Mouse (Mus musculus): ENCODE measurements around the gene Abt1. TPM values are rescaled to one million over a fixed set of nuclear protein-coding genes. Genes with fewer than 3 reads are reported as not detected.

Abt1 gene
- polyA plus RNA-seq, 1 experiment from 2014 or later = 10.1 TPM

GRCm38 (mm10) chr13:23427401-23427910, 3.8 kb upstream of the Abt1 start:
- no peak overlapping the region for H3K27ac ChIP-seq (ENCODE audit: low read depth, low read length)
- no peaks in the 10 kb centered on the region for H3K27me3 ChIP-seq (replicated peaks; ENCODE audit: control insufficient read depth, insufficient read depth, low read length)
- H3K4me3 ChIP-seq (ENCODE audit: low read length) = no peak overlapping the region
- H3K9ac ChIP-seq (ENCODE audit: low read depth, low read length) = no peak overlapping the region
- no peaks in the 10 kb centered on the region for H3K36me3 ChIP-seq (ENCODE audit: control insufficient read depth, insufficient read depth, low read length)
- no peak for ATAC-seq
- H3K4me1 ChIP-seq (ENCODE audit: control insufficient read depth, insufficient read depth, low read depth, low read length) = peaks cover 19% of the 10 kb centered on the region
- WGBS = 68% methylated on average over 10 of the region's 10 CpGs
- no peaks in the 10 kb centered on the region for H3K9me3 ChIP-seq (ENCODE audit: control insufficient read depth, low read length)
- H3K4me2 ChIP-seq (ENCODE audit: low read length) = no peak overlapping the region

- Histone ChIP-seq H3K36me3 (ENCODE audit: control insufficient read depth, insufficient read depth, low read length) (peaks cover 3% of the 10 kb centered on the region), H3K4me3 (ENCODE audit: low read length) (no peak overlapping the region), H3K27ac (ENCODE audit: low read depth, low read length) (no peak overlapping the region), H3K27me3 (replicated peaks; ENCODE audit: control insufficient read depth, insufficient read depth, low read length) (no peaks in the 10 kb centered on the region), H3K9me3 (ENCODE audit: control insufficient read depth, low read length) (no peaks in the 10 kb centered on the region), H3K4me2 (ENCODE audit: low read length) (no peak overlapping the region), H3K9ac (ENCODE audit: low read depth, low read length) (no peak overlapping the region), H3K4me1 (ENCODE audit: control insufficient read depth, insufficient read depth, low read depth, low read length) (peaks cover 21% of the 10 kb centered on the region)
- 17% methylated on average over 14 of the region's 14 CpGs for WGBS
- no peak for ATAC-seq
Observed at GRCm38 (mm10) chr13:23426922-23427321, 3.3 kb upstream of the Abt1 start.

- Histone ChIP-seq H3K4me3 (ENCODE audit: low read length) (no peak overlapping the region), H3K4me2 (ENCODE audit: low read length) (no peak overlapping the region), H3K9ac (ENCODE audit: low read depth, low read length) (no peak overlapping the region), H3K4me1 (ENCODE audit: control insufficient read depth, insufficient read depth, low read depth, low read length) (peaks cover 21% of the 10 kb centered on the region), H3K36me3 (ENCODE audit: control insufficient read depth, insufficient read depth, low read length) (peaks cover 9% of the 10 kb centered on the region), H3K9me3 (ENCODE audit: control insufficient read depth, low read length) (no peaks in the 10 kb centered on the region), H3K27me3 (replicated peaks; ENCODE audit: control insufficient read depth, insufficient read depth, low read length) (no peaks in the 10 kb centered on the region), H3K27ac (ENCODE audit: low read depth, low read length) (no peak overlapping the region)
- ATAC-seq = no peak
- 16% methylated on average over 8 of the region's 8 CpGs for WGBS
Observed at GRCm38 (mm10) chr13:23426335-23426734, 2.7 kb upstream of the Abt1 start.

- H3K36me3 ChIP-seq (ENCODE audit: control insufficient read depth, insufficient read depth, low read length) = peaks cover 11% of the 10 kb centered on the region
- H3K4me3 ChIP-seq (ENCODE audit: low read length) = no peak overlapping the region; the same call in 1 of the 2 replicates
- no peak for ATAC-seq
- WGBS = 6% methylated on average over 9 of the region's 9 CpGs
- H3K9me3 ChIP-seq (ENCODE audit: control insufficient read depth, low read length) = no peaks in the 10 kb centered on the region
- H3K27ac ChIP-seq (ENCODE audit: low read depth, low read length) = no peak overlapping the region
- no peaks in the 10 kb centered on the region for H3K27me3 ChIP-seq (replicated peaks; ENCODE audit: control insufficient read depth, insufficient read depth, low read length)
- H3K9ac ChIP-seq (ENCODE audit: low read depth, low read length) = no peak overlapping the region
- peaks cover 21% of the 10 kb centered on the region for H3K4me1 ChIP-seq (ENCODE audit: control insufficient read depth, insufficient read depth, low read depth, low read length)
- peak overlapping the region; percentile 92 for H3K4me2 ChIP-seq (ENCODE audit: low read length)
Observed at GRCm38 (mm10) chr13:23425505-23425904, 1.8 kb upstream of the Abt1 start.

GRCm38 (mm10) chr13:23424494-23425325, 1.0 kb upstream of the Abt1 start:
- H3K27ac ChIP-seq (ENCODE audit: low read depth, low read length) = peak overlapping the region; percentile 48; the same call in 1 of the 2 replicates
- peak overlapping the region; percentile 92 for H3K4me2 ChIP-seq (ENCODE audit: low read length)
- ATAC-seq = peak; percentile 67
- H3K4me3 ChIP-seq (ENCODE audit: low read length) = peak overlapping the region; percentile 91
- 2% methylated on average over 25 of the region's 25 CpGs for WGBS
- H3K27me3 ChIP-seq (replicated peaks; ENCODE audit: control insufficient read depth, insufficient read depth, low read length) = no peaks in the 10 kb centered on the region
- H3K36me3 ChIP-seq (ENCODE audit: control insufficient read depth, insufficient read depth, low read length) = peaks cover 14% of the 10 kb centered on the region
- H3K9me3 ChIP-seq (ENCODE audit: control insufficient read depth, low read length) = no peaks in the 10 kb centered on the region
- peaks cover 15% of the 10 kb centered on the region for H3K4me1 ChIP-seq (ENCODE audit: control insufficient read depth, insufficient read depth, low read depth, low read length)
- peak overlapping the region; percentile 56 for H3K9ac ChIP-seq (ENCODE audit: low read depth, low read length)

GRCm38 (mm10) chr13:23424052-23424380, 350 bp upstream of the Abt1 start:
- H3K4me2 ChIP-seq (ENCODE audit: low read length) = peak overlapping the region; percentile 92
- peak overlapping the region; percentile 63 for H3K9ac ChIP-seq (ENCODE audit: low read depth, low read length)
- peaks cover 14% of the 10 kb centered on the region for H3K36me3 ChIP-seq (ENCODE audit: control insufficient read depth, insufficient read depth, low read length)
- ATAC-seq = peak; percentile 74
- H3K27me3 ChIP-seq (replicated peaks; ENCODE audit: control insufficient read depth, insufficient read depth, low read length) = no peaks in the 10 kb centered on the region
- H3K27ac ChIP-seq (ENCODE audit: low read depth, low read length) = peak overlapping the region; percentile 69
- under 1% methylated on average over 7 of the region's 7 CpGs for WGBS
- H3K9me3 ChIP-seq (ENCODE audit: control insufficient read depth, low read length) = no peaks in the 10 kb centered on the region
- peaks cover 13% of the 10 kb centered on the region for H3K4me1 ChIP-seq (ENCODE audit: control insufficient read depth, insufficient read depth, low read depth, low read length)
- H3K4me3 ChIP-seq (ENCODE audit: low read length) = peak overlapping the region; percentile 91

- no peaks in the 10 kb centered on the region for H3K27me3 ChIP-seq (replicated peaks; ENCODE audit: control insufficient read depth, insufficient read depth, low read length)
- no peak overlapping the region for H3K27ac ChIP-seq (ENCODE audit: low read depth, low read length)
- peaks cover 14% of the 10 kb centered on the region for H3K36me3 ChIP-seq (ENCODE audit: control insufficient read depth, insufficient read depth, low read length)
- H3K4me2 ChIP-seq (ENCODE audit: low read length) = no peak overlapping the region; the same call in 1 of the 2 replicates
- no peak overlapping the region for H3K9ac ChIP-seq (ENCODE audit: low read depth, low read length)
- H3K4me3 ChIP-seq (ENCODE audit: low read length) = no peak overlapping the region
- H3K9me3 ChIP-seq (ENCODE audit: control insufficient read depth, low read length) = no peaks in the 10 kb centered on the region
- ATAC-seq = no peak
- H3K4me1 ChIP-seq (ENCODE audit: control insufficient read depth, insufficient read depth, low read depth, low read length) = peaks cover 13% of the 10 kb centered on the region
- WGBS = 98% methylated on average over 16 of the region's 16 CpGs
Observed at GRCm38 (mm10) chr13:23422351-23422750, 1.3 kb downstream of the Abt1 start.

GRCm38 (mm10) chr13:23412630-23413521, 10.8 kb downstream of the Abt1 start:
- Histone ChIP-seq H3K9me3 (ENCODE audit: control insufficient read depth, low read length) (no peaks in the 10 kb centered on the region), H3K9ac (ENCODE audit: low read depth, low read length) (peak overlapping the region; percentile 63), H3K4me2 (ENCODE audit: low read length) (peak overlapping the region; percentile 80), H3K4me1 (ENCODE audit: control insufficient read depth, insufficient read depth, low read depth, low read length) (peaks cover 13% of the 10 kb centered on the region; the same call in 1 of the 2 replicates), H3K36me3 (ENCODE audit: control insufficient read depth, insufficient read depth, low read length) (no peaks in the 10 kb centered on the region), H3K27me3 (replicated peaks; ENCODE audit: control insufficient read depth, insufficient read depth, low read length) (peaks cover 14% of the 10 kb centered on the region), H3K4me3 (ENCODE audit: low read length) (peak overlapping the region; percentile 56), H3K27ac (ENCODE audit: low read depth, low read length) (no peak overlapping the region)
- ATAC-seq = peak; percentile 91
- 2% methylated on average over 28 of the region's 28 CpGs for WGBS

GRCm38 (mm10) chr13:23412211-23412629, 11.4 kb downstream of the Abt1 start:
- peak overlapping the region; percentile 56 for H3K4me3 ChIP-seq (ENCODE audit: low read length)
- no peaks in the 10 kb centered on the region for H3K36me3 ChIP-seq (ENCODE audit: control insufficient read depth, insufficient read depth, low read length)
- no peaks in the 10 kb centered on the region for H3K9me3 ChIP-seq (ENCODE audit: control insufficient read depth, low read length)
- no peak overlapping the region for H3K27ac ChIP-seq (ENCODE audit: low read depth, low read length)
- peak; percentile 66 for ATAC-seq
- peak overlapping the region; percentile 80 for H3K4me2 ChIP-seq (ENCODE audit: low read length)
- peaks cover 13% of the 10 kb centered on the region; the same call in 1 of the 2 replicates for H3K4me1 ChIP-seq (ENCODE audit: control insufficient read depth, insufficient read depth, low read depth, low read length)
- H3K27me3 ChIP-seq (replicated peaks; ENCODE audit: control insufficient read depth, insufficient read depth, low read length) = peaks cover 14% of the 10 kb centered on the region
- H3K9ac ChIP-seq (ENCODE audit: low read depth, low read length) = peak overlapping the region; percentile 63
- under 1% methylated on average over 20 of the region's 20 CpGs for WGBS

Data from hindbrain, embryonic 16.5 days (tissue).